Mouse (Mus musculus): ENCODE data around the gene Ins2. TPM values are rescaled to one million over a fixed set of nuclear protein-coding genes. Genes with fewer than 3 reads are reported as not detected.
A peak's percentile ranks its signal among the peaks of the same experiment; 100 is the strongest.

Gene Ins2
- polyA plus RNA-seq, 1 experiment from 2014 or later = 199 TPM

GRCm38 (mm10) chr7:142706873-142707272 is 36.3 kb downstream of the Ins2 start:
- Histone ChIP-seq H3K4me3 (ENCODE audit: low read depth, low read length) (no peak overlapping the region), H3K27ac (ENCODE audit: low read depth) (no peak overlapping the region), H3K4me2 (ENCODE audit: low read length) (no peak overlapping the region), H3K36me3 (ENCODE audit: control insufficient read depth, insufficient read depth, low read length) (no peaks in the 10 kb centered on the region), H3K9me3 (ENCODE audit: control insufficient read depth, low read length) (no peaks in the 10 kb centered on the region), H3K9ac (ENCODE audit: low read length) (no peak overlapping the region), H3K27me3 (replicated peaks; ENCODE audit: control insufficient read depth, insufficient read depth, low read length) (no peaks in the 10 kb centered on the region), H3K4me1 (replicated peaks; ENCODE audit: control insufficient read depth, insufficient read depth, low read length) (no peaks in the 10 kb centered on the region)
- no peak for DNase-seq (ENCODE audit: low spot score)
- no peak for ATAC-seq (replicated peaks; ENCODE audit: low FRiP score, low TSS enrichment, low read depth)
- WGBS = 69% methylated on average over 2 of the region's 2 CpGs

GRCm38 (mm10) chr7:142699334-142699860 is 43.8 kb downstream of the Ins2 start:
- DNase-seq (ENCODE audit: low spot score) (no peak), ATAC-seq (replicated peaks; ENCODE audit: low FRiP score, low TSS enrichment, low read depth) (no peak)
- Histone ChIP-seq H3K36me3 (ENCODE audit: control insufficient read depth, insufficient read depth, low read length) (no peaks in the 10 kb centered on the region), H3K4me2 (ENCODE audit: low read length) (no peak overlapping the region), H3K4me1 (replicated peaks; ENCODE audit: control insufficient read depth, insufficient read depth, low read length) (no peaks in the 10 kb centered on the region), H3K27me3 (replicated peaks; ENCODE audit: control insufficient read depth, insufficient read depth, low read length) (no peaks in the 10 kb centered on the region), H3K27ac (ENCODE audit: low read depth) (no peak overlapping the region), H3K4me3 (ENCODE audit: low read depth, low read length) (no peak overlapping the region), H3K9ac (ENCODE audit: low read length) (no peak overlapping the region), H3K9me3 (ENCODE audit: control insufficient read depth, low read length) (no peaks in the 10 kb centered on the region)
- 72% methylated on average over 5 of the region's 5 CpGs for WGBS

GRCm38 (mm10) chr7:142678611-142679010 is 64.6 kb downstream of the Ins2 start:
- DNase-seq (ENCODE audit: low spot score) (no peak), ATAC-seq (replicated peaks; ENCODE audit: low FRiP score, low TSS enrichment, low read depth) (no peak)
- H3K9me3 ChIP-seq (ENCODE audit: control insufficient read depth, low read length) = no peaks in the 10 kb centered on the region
- no peak overlapping the region for H3K9ac ChIP-seq (ENCODE audit: low read length)
- H3K27me3 ChIP-seq (replicated peaks; ENCODE audit: control insufficient read depth, insufficient read depth, low read length) = no peaks in the 10 kb centered on the region
- H3K36me3 ChIP-seq (ENCODE audit: control insufficient read depth, insufficient read depth, low read length) = no peaks in the 10 kb centered on the region
- WGBS = 90% methylated on average over 3 of the region's 3 CpGs
- no peak overlapping the region for H3K4me2 ChIP-seq (ENCODE audit: low read length)
- H3K4me1 ChIP-seq (replicated peaks; ENCODE audit: control insufficient read depth, insufficient read depth, low read length) = no peaks in the 10 kb centered on the region
- H3K27ac ChIP-seq (ENCODE audit: low read depth) = no peak overlapping the region
- H3K4me3 ChIP-seq (ENCODE audit: low read depth, low read length) = no peak overlapping the region

- ATAC-seq (replicated peaks; ENCODE audit: low FRiP score, low TSS enrichment, low read depth) (0 out of 2 replicates have a peak, but pooled peaks have one; percentile 38), DNase-seq (ENCODE audit: low spot score) (peak; percentile 85)
- no peak overlapping the region for H3K4me2 ChIP-seq (ENCODE audit: low read length)
- H3K9ac ChIP-seq (ENCODE audit: low read length) = no peak overlapping the region
- no peaks in the 10 kb centered on the region for H3K4me1 ChIP-seq (replicated peaks; ENCODE audit: control insufficient read depth, insufficient read depth, low read length)
- H3K27me3 ChIP-seq (replicated peaks; ENCODE audit: control insufficient read depth, insufficient read depth, low read length) = no peaks in the 10 kb centered on the region
- H3K4me3 ChIP-seq (ENCODE audit: low read depth, low read length) = no peak overlapping the region
- 4% methylated on average over 3 of the region's 3 CpGs for WGBS
- 0 out of 2 replicates have a peak overlapping the region, but pooled peaks have one; percentile 9 for H3K27ac ChIP-seq (ENCODE audit: low read depth)
- H3K9me3 ChIP-seq (ENCODE audit: control insufficient read depth, low read length) = 0 out of 2 replicates have a peak, but pooled peaks cover 12% of the 10 kb centered on the region
- H3K36me3 ChIP-seq (ENCODE audit: control insufficient read depth, insufficient read depth, low read length) = no peaks in the 10 kb centered on the region
Measured at GRCm38 (mm10) chr7:142675644-142676043, 67.5 kb downstream of the Ins2 start.

- no peak overlapping the region for H3K4me3 ChIP-seq (ENCODE audit: low read depth, low read length)
- no peaks in the 10 kb centered on the region for H3K4me1 ChIP-seq (replicated peaks; ENCODE audit: control insufficient read depth, insufficient read depth, low read length)
- H3K9me3 ChIP-seq (ENCODE audit: control insufficient read depth, low read length) = peaks cover 16% of the 10 kb centered on the region
- H3K4me2 ChIP-seq (ENCODE audit: low read length) = no peak overlapping the region
- no peaks in the 10 kb centered on the region for H3K36me3 ChIP-seq (ENCODE audit: control insufficient read depth, insufficient read depth, low read length)
- H3K27ac ChIP-seq (ENCODE audit: low read depth) = 0 out of 2 replicates have a peak overlapping the region, but pooled peaks have one; percentile 9
- no peaks in the 10 kb centered on the region for H3K27me3 ChIP-seq (replicated peaks; ENCODE audit: control insufficient read depth, insufficient read depth, low read length)
- WGBS = 62% methylated on average over 6 of the region's 6 CpGs
- ATAC-seq (replicated peaks; ENCODE audit: low FRiP score, low TSS enrichment, low read depth) (no peak), DNase-seq (ENCODE audit: low spot score) (no peak)
- H3K9ac ChIP-seq (ENCODE audit: low read length) = no peak overlapping the region
Measured at GRCm38 (mm10) chr7:142675141-142675540, 68.0 kb downstream of the Ins2 start.

GRCm38 (mm10) chr7:142672120-142672519 is 71.1 kb downstream of the Ins2 start:
- DNase-seq (ENCODE audit: low spot score) (peak; percentile 75), ATAC-seq (replicated peaks; ENCODE audit: low FRiP score, low TSS enrichment, low read depth) (no peak)
- no peak overlapping the region for H3K4me2 ChIP-seq (ENCODE audit: low read length)
- peaks cover 27% of the 10 kb centered on the region for H3K9me3 ChIP-seq (ENCODE audit: control insufficient read depth, low read length)
- no peak overlapping the region for H3K27ac ChIP-seq (ENCODE audit: low read depth)
- no peak overlapping the region for H3K9ac ChIP-seq (ENCODE audit: low read length)
- WGBS = 11% methylated on average over 4 of the region's 4 CpGs
- H3K27me3 ChIP-seq (replicated peaks; ENCODE audit: control insufficient read depth, insufficient read depth, low read length) = no peaks in the 10 kb centered on the region
- H3K36me3 ChIP-seq (ENCODE audit: control insufficient read depth, insufficient read depth, low read length) = peaks cover 7% of the 10 kb centered on the region; the same call in 1 of the 2 replicates
- H3K4me3 ChIP-seq (ENCODE audit: low read depth, low read length) = no peak overlapping the region
- no peaks in the 10 kb centered on the region for H3K4me1 ChIP-seq (replicated peaks; ENCODE audit: control insufficient read depth, insufficient read depth, low read length)

GRCm38 (mm10) chr7:142671067-142671466 is 72.1 kb downstream of the Ins2 start:
- DNase-seq (ENCODE audit: low spot score) = no peak
- H3K9me3 ChIP-seq (ENCODE audit: control insufficient read depth, low read length) = peaks cover 27% of the 10 kb centered on the region
- WGBS = 95% methylated on average over 1 of the region's 1 CpGs

GRCm38 (mm10) chr7:142669751-142670625 is 73.2 kb downstream of the Ins2 start, which contains the start of gene Gm49394:
TSS of gene Gm49394 (minus strand) at chr7:142669942.
- Histone ChIP-seq H3K27ac (ENCODE audit: low read depth) (no peak within 1 kb of the TSS), H3K4me2 (ENCODE audit: low read length) (no peak within 1 kb of the TSS), H3K27me3 (replicated peaks; ENCODE audit: control insufficient read depth, insufficient read depth, low read length) (peaks cover 18% of the 10 kb centered on the region), H3K4me3 (ENCODE audit: low read depth, low read length) (no peak within 1 kb of the TSS), H3K9ac (ENCODE audit: low read length) (no peak within 1 kb of the TSS), H3K36me3 (ENCODE audit: control insufficient read depth, insufficient read depth, low read length) (peaks cover 12% of the 10 kb centered on the region; the same call in 1 of the 2 replicates), H3K9me3 (ENCODE audit: control insufficient read depth, low read length) (peaks cover 27% of the 10 kb centered on the region), H3K4me1 (replicated peaks; ENCODE audit: control insufficient read depth, insufficient read depth, low read length) (no peaks in the 10 kb centered on the region)
- ATAC-seq (replicated peaks; ENCODE audit: low FRiP score, low TSS enrichment, low read depth) (no peak), DNase-seq (ENCODE audit: low spot score) (peak; percentile 64)
- 84% methylated on average over 23 of the region's 23 CpGs for WGBS

More at GRCm38 (mm10) chr7:142671067-142671466, 72.1 kb downstream of the Ins2 start:
- no peak for ATAC-seq (replicated peaks; ENCODE audit: low FRiP score, low TSS enrichment, low read depth)
- Histone ChIP-seq H3K27me3 (replicated peaks; ENCODE audit: control insufficient read depth, insufficient read depth, low read length) (peaks cover 7% of the 10 kb centered on the region), H3K4me3 (ENCODE audit: low read depth, low read length) (no peak overlapping the region), H3K36me3 (ENCODE audit: control insufficient read depth, insufficient read depth, low read length) (peaks cover 12% of the 10 kb centered on the region; the same call in 1 of the 2 replicates), H3K4me1 (replicated peaks; ENCODE audit: control insufficient read depth, insufficient read depth, low read length) (no peaks in the 10 kb centered on the region), H3K4me2 (ENCODE audit: low read length) (no peak overlapping the region), H3K9ac (ENCODE audit: low read length) (no peak overlapping the region), H3K27ac (ENCODE audit: low read depth) (no peak overlapping the region)
